Mouse (Mus musculus) heart, embryonic 13.5 days (tissue): ENCODE measurements around the gene Fancc. TPM values are rescaled to one million over a fixed set of nuclear protein-coding genes. Genes with fewer than 3 reads are reported as not detected.
A peak's percentile ranks its signal among the peaks of the same experiment; 100 is the strongest.

Experiments used
- ATAC-seq: fragments of 200-750 bp; cut with Nextera tagmentation; 2 replicates; pipeline ENCODE4 v1.8.0; 2017; ENCODE audit warnings: moderate TSS enrichment; ENCODE audit not compliant: insufficient number of reproducible peaks, low FRiP score, low TSS enrichment; ENCODE audit errors: extremely low read depth
- H3K27ac ChIP-seq: fragments of 300-500 bp; sonication (generic); replicated peaks from 2 replicates; pipeline ENCODE4 v1.5.1; 2015; ENCODE audit warnings: moderate library complexity, mild to moderate bottlenecking, inconsistent platforms
- H3K27me3 ChIP-seq: fragments of 300-500 bp; sonication (generic); replicated peaks from 2 replicates; pipeline ENCODE4 v1.6.1; 2015; ENCODE audit warnings: mild to moderate bottlenecking, inconsistent platforms
- H3K36me3 ChIP-seq: fragments of 300-500 bp; sonication (generic); 2 replicates; pipeline ENCODE4 v1.6.1; 2015; ENCODE audit warnings: mild to moderate bottlenecking, inconsistent platforms
- H3K4me1 ChIP-seq: fragments of 300-500 bp; sonication (generic); 2 replicates; pipeline ENCODE4 v1.6.1; 2015; ENCODE audit warnings: inconsistent platforms
- H3K4me2 ChIP-seq: fragments of 300-500 bp; sonication (generic); 2 replicates; pipeline ENCODE4 v1.6.1; 2015; ENCODE audit warnings: inconsistent platforms, mild to moderate bottlenecking, moderate library complexity
- H3K4me3 ChIP-seq: fragments of 300-500 bp; sonication (generic); 2 replicates; pipeline ENCODE4 v1.5.1; 2015; ENCODE audit warnings: moderate library complexity, mild to moderate bottlenecking, inconsistent platforms
- H3K9ac ChIP-seq: fragments of 300-500 bp; sonication (generic); 2 replicates; pipeline ENCODE4 v1.6.1; 2015; ENCODE audit warnings: inconsistent platforms, mild to moderate bottlenecking, moderate library complexity
- H3K9me3 ChIP-seq: fragments of 300-500 bp; sonication (generic); 2 replicates; pipeline ENCODE4 v1.6.1; 2016; ENCODE audit warnings: inconsistent platforms
- WGBS: fragments of 180-500 bp; shearing (Covaris S2); methylation state at CpG from one replicate; pipeline ENCODE4 v1.1.7; 2015; ENCODE audit warnings: mixed read lengths; 5-methylcytosine and 5-hydroxymethylcytosine counted together
- polyA plus RNA-seq: library from polyadenylated mRNA; unstranded; fragments of >200 nt; fragmentation: Nextera tagmentation; extraction: Ambion mirVana; gene quantifications from 2 replicates; pipeline ENCODE4 v1.2.1, GENCODE M21; 2015

Fancc gene
- polyA plus RNA-seq, 1 experiment from 2014 or later, result 14.0 TPM

DNA sequence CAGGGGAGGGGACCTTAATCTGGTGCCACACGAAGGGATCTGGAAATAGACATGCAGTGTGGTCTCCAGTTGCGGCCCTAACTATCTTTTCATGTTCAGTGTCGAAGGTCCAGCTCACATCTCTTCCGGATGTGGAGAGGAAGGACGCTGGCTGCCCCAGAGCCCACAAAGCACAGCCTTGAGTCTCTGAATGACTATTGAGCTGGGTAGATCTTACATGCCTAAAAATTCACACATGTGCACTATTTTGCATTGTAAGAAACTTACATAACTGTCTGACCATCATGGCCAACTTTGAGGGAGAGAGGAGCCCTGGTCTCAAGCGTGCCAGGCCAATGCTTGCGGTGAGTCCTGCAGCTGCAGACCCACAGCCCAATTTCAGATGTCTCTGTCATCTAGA is 247.9 kb downstream of the Fancc start:
- Histone ChIP-seq H3K9ac (peak overlapping the region; percentile 77; the same call in 1 of the 2 replicates), H3K27ac (peak overlapping the region; percentile 90), H3K36me3 (peaks cover 34% of the 10 kb centered on the region), H3K9me3 (no peaks in the 10 kb centered on the region), H3K4me2 (peak overlapping the region; percentile 53; the same call in 1 of the 2 replicates), H3K4me3 (no peak overlapping the region), H3K4me1 (peaks cover 100% of the 10 kb centered on the region), H3K27me3 (no peaks in the 10 kb centered on the region)
- no peak for ATAC-seq
- 53% methylated on average over 7 of the region's 7 CpGs for WGBS

DNA sequence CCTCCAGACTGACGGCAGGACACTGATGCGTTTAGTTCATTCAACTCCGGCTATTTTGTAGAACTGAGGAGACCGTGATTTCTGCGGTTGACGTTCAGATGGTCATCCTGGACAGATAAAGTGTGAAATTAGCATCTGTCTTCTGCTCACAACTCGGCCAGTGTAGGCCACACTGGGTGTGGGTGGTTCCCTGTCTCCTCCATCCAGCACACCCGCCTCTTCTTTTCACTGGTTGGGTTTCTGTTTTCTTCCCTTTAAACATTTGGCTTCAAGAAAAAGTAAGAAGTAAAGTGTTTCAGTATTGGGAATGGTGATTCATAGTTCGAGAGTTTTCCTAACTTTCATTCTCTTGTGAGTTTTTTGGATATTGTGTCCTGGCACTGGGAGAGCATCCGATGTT is 248.8 kb downstream of the Fancc start:
- Histone ChIP-seq H3K4me3 (no peak overlapping the region), H3K27me3 (no peaks in the 10 kb centered on the region), H3K4me2 (no peak overlapping the region), H3K9ac (no peak overlapping the region), H3K4me1 (peaks cover 99% of the 10 kb centered on the region), H3K36me3 (peaks cover 32% of the 10 kb centered on the region), H3K9me3 (no peaks in the 10 kb centered on the region), H3K27ac (0 out of 2 replicates have a peak overlapping the region, but pooled peaks have one; percentile 2)
- 79% methylated on average over 10 of the region's 10 CpGs for WGBS
- no peak for ATAC-seq

DNA sequence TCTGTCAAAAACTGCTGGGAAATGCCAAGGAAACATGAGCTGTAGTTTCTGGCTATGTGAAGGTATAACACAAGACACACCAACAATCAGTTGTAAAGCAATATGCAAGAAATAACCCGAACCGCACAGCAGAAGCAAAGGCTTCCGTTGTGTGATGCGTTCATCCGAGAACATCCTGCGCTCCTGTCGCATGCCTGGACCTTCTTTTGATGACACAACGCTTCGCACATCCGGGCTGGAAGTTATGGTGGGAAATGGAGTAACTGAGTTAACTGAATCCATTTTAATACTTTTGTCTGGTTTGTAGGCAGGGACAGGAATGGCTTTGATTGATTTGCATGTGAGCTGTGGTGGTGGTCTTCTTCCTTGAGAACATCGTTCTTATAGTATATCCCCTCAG is 249.4 kb downstream of the Fancc start:
- Histone ChIP-seq H3K4me2 (no peak overlapping the region), H3K27me3 (no peaks in the 10 kb centered on the region), H3K9me3 (no peaks in the 10 kb centered on the region), H3K9ac (no peak overlapping the region), H3K27ac (peak overlapping the region; percentile 77; the same call in 1 of the 2 replicates), H3K4me3 (no peak overlapping the region), H3K36me3 (peaks cover 37% of the 10 kb centered on the region), H3K4me1 (peaks cover 99% of the 10 kb centered on the region)
- 90% methylated on average over 11 of the region's 11 CpGs for WGBS
- no peak for ATAC-seq

- Histone ChIP-seq H3K36me3 (peaks cover 39% of the 10 kb centered on the region), H3K4me3 (no peak overlapping the region), H3K9ac (no peak overlapping the region), H3K27me3 (no peaks in the 10 kb centered on the region), H3K4me1 (peaks cover 99% of the 10 kb centered on the region), H3K27ac (peak overlapping the region; percentile 77), H3K4me2 (peak overlapping the region; percentile 27; the same call in 1 of the 2 replicates), H3K9me3 (no peaks in the 10 kb centered on the region)
- ATAC-seq, result no peak
- 67% methylated on average over 7 of the region's 7 CpGs for WGBS
Observed at GRCm38 (mm10) chr13:63247041-63247440, 250.0 kb downstream of the Fancc start.

DNA sequence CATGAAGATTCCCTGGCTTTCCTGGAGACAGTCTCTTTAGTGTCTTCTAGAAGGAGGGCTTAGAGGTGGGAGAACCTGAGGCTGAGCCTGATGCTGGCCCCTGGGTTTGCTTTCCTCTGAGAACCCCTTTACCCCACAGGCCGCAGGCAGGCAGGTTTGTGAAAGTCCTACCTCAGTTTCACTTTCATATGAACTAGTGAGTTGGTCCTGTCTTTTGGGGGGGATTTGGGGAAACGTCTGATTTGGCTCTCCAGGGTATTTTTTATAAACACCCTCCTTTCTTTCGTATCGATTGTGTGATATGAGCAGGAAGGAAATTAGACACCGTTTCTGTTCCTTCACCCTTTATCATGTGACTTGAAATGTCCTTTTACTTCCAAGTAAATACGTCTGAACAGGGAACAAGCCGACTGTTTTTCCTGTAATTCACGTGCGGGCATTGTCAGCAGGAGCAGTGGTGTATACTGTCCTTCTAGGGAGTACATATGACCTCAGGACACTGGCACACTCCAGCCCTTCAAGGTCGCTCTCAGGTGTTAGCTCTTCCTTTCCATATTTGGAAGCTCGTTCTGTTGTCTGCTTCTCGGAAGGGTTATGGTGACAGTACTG is 250.6 kb downstream of the Fancc start:
- H3K27ac ChIP-seq, result peak overlapping the region; percentile 77
- H3K9ac ChIP-seq, result peak overlapping the region; percentile 67
- 48% methylated on average over 12 of the region's 12 CpGs for WGBS
- H3K36me3 ChIP-seq, result peaks cover 45% of the 10 kb centered on the region
- no peaks in the 10 kb centered on the region for H3K9me3 ChIP-seq
- H3K4me1 ChIP-seq, result peaks cover 99% of the 10 kb centered on the region
- H3K4me3 ChIP-seq, result 0 out of 2 replicates have a peak overlapping the region, but pooled peaks have one; percentile 7
- peak overlapping the region; percentile 55 for H3K4me2 ChIP-seq
- no peaks in the 10 kb centered on the region for H3K27me3 ChIP-seq
- ATAC-seq, result no peak

DNA sequence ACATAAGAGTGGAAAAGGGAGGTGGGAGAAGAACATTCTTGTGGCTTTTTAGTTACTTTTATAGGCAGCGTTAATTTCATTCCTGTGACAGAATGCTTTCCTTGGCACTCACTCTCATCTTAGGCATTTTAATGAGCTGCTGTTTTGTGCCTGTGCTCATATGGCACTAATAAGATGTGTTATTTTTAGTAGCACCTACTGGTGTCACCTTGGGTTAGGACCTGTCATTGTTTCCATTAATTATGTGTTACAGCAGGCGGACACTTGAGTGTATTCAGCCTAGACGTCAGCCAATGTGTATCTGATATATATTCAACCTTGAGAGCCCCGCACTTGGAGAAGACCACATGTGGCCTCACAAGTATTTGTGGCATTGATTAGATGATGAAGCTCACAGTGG is 251.3 kb downstream of the Fancc start:
- WGBS, result 39% methylated on average over 4 of the region's 4 CpGs
- H3K4me3 ChIP-seq, result no peak overlapping the region
- H3K27ac ChIP-seq, result peak overlapping the region; percentile 77
- H3K9ac ChIP-seq, result no peak overlapping the region
- no peaks in the 10 kb centered on the region for H3K27me3 ChIP-seq
- peaks cover 46% of the 10 kb centered on the region for H3K36me3 ChIP-seq
- no peak for ATAC-seq
- peak overlapping the region; percentile 54 for H3K4me2 ChIP-seq
- H3K4me1 ChIP-seq, result peaks cover 99% of the 10 kb centered on the region
- H3K9me3 ChIP-seq, result no peaks in the 10 kb centered on the region

DNA sequence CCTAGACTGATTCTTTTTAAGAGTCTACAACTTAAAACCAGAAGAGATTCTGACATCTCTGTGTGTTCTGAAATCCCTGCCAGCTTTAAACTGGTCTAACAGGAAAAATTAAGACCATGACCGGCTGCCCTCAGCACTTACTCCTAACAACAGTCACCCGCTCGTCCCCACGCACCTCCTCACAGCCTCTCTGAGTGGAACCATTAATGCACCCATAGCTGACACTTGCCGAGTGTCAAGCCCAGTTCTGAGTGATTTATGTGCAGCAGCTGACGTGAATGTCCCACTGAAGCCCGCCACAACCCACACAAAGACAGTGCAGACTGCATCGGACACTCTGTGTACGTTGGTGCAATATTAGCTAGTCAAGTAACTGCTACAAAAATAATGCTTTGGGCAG is 251.9 kb downstream of the Fancc start:
- Histone ChIP-seq H3K4me2 (peak overlapping the region; percentile 54), H3K9ac (peak overlapping the region; percentile 65), H3K4me3 (peak overlapping the region; percentile 7), H3K4me1 (peaks cover 94% of the 10 kb centered on the region), H3K27ac (peak overlapping the region; percentile 77), H3K9me3 (no peaks in the 10 kb centered on the region), H3K36me3 (peaks cover 46% of the 10 kb centered on the region), H3K27me3 (no peaks in the 10 kb centered on the region)
- 42% methylated on average over 9 of the region's 9 CpGs for WGBS
- ATAC-seq, result no peak

GRCm38 (mm10) chr13:63244425-63244824 is 252.7 kb downstream of the Fancc start:
- Histone ChIP-seq H3K4me3 (peak overlapping the region; percentile 28), H3K27me3 (no peaks in the 10 kb centered on the region), H3K4me1 (peaks cover 86% of the 10 kb centered on the region), H3K36me3 (peaks cover 45% of the 10 kb centered on the region), H3K27ac (peak overlapping the region; percentile 77; the same call in 1 of the 2 replicates), H3K9me3 (no peaks in the 10 kb centered on the region), H3K9ac (peak overlapping the region; percentile 65), H3K4me2 (peak overlapping the region; percentile 54)
- WGBS, result 83% methylated on average over 3 of the region's 3 CpGs
- no peak for ATAC-seq

DNA sequence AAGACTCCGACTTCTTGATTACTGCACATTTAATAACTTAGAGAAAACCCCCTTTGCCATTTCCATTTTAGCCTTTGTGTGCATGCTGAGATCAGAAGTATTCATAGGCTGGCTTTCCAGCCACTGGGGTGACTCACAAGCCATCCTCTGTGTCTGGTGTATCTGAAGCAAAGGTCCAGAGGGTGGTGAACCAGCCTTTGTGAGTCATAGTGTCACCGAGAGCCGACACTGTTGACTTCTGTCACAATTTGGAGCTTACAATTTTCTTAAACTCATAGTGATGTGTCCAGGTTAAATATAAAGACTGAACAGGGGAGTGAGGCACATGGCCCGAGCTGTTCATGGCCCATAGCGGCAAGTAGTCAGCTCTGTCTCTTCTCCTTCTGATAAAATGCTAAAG is 253.5 kb downstream of the Fancc start:
- peak overlapping the region; percentile 48 for H3K27ac ChIP-seq
- no peaks in the 10 kb centered on the region for H3K9me3 ChIP-seq
- H3K36me3 ChIP-seq, result peaks cover 42% of the 10 kb centered on the region
- peaks cover 84% of the 10 kb centered on the region for H3K4me1 ChIP-seq
- no peak for ATAC-seq
- H3K4me2 ChIP-seq, result peak overlapping the region; percentile 54
- WGBS, result 63% methylated on average over 5 of the region's 5 CpGs
- H3K27me3 ChIP-seq, result no peaks in the 10 kb centered on the region
- H3K9ac ChIP-seq, result peak overlapping the region; percentile 66
- peak overlapping the region; percentile 28; the same call in 1 of the 2 replicates for H3K4me3 ChIP-seq

GRCm38 (mm10) chr13:63242401-63243192 is 254.5 kb downstream of the Fancc start:
- H3K36me3 ChIP-seq, result peaks cover 34% of the 10 kb centered on the region
- H3K4me2 ChIP-seq, result peak overlapping the region; percentile 83
- ATAC-seq, result no peak
- WGBS, result 37% methylated on average over 10 of the region's 10 CpGs
- H3K4me1 ChIP-seq, result peaks cover 80% of the 10 kb centered on the region
- H3K9me3 ChIP-seq, result no peaks in the 10 kb centered on the region
- peak overlapping the region; percentile 85 for H3K4me3 ChIP-seq
- peak overlapping the region; percentile 97 for H3K9ac ChIP-seq
- H3K27ac ChIP-seq, result peak overlapping the region; percentile 99
- H3K27me3 ChIP-seq, result no peaks in the 10 kb centered on the region

DNA sequence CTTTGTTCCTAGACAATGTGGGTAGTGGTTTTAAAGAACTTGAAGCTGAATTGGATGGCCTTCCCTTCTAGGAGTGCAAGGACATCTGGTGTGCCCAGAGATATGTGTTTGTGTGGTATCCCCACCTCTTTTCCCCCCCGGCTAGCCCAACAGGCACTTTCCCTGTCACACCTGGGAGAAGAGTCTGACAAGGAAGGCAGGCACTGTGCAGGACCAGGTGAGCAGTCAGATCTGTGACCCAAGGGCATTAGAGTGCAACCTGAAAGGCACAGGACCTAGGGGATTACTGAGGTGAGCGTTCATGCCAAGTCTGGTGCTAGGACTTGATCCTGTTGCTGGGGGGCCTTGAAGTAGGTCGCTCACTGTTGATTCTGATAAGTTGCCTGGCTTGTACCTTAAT is 255.4 kb downstream of the Fancc start:
- no peaks in the 10 kb centered on the region for H3K9me3 ChIP-seq
- H3K4me1 ChIP-seq, result peaks cover 71% of the 10 kb centered on the region
- 61% methylated on average over 3 of the region's 3 CpGs for WGBS

More for the DNA sequence above, 255.4 kb downstream of the Fancc start:
- Histone ChIP-seq H3K4me2 (peak overlapping the region; percentile 83), H3K4me3 (peak overlapping the region; percentile 85), H3K36me3 (peaks cover 30% of the 10 kb centered on the region), H3K27me3 (no peaks in the 10 kb centered on the region), H3K27ac (peak overlapping the region; percentile 99), H3K9ac (peak overlapping the region; percentile 97)
- ATAC-seq, result no peak
